Mouse (Mus musculus) myocyte (in vitro differentiated cells): Measurements from ENCODE around the gene Ccdc106. TPM values are rescaled to one million over a fixed set of nuclear protein-coding genes. Genes with fewer than 3 reads are reported as not detected.
A peak's percentile ranks its signal among the peaks of the same experiment; 100 is the strongest.

ENCODE experiments used
- H3K27me3 ChIP-seq: one replicate; pipeline ENCODE4 v1.6.1; 2011; ENCODE audit not compliant: control insufficient read depth, insufficient read depth, insufficient read length
- H3K36me3 ChIP-seq: one replicate; pipeline ENCODE4 v1.6.1; 2011; ENCODE audit not compliant: control insufficient read depth, insufficient read depth
- H3K4me2 ChIP-seq: one replicate; pipeline ENCODE4 v1.6.1; 2011; ENCODE audit warnings: low read depth, control low read depth
- H3K4me3 ChIP-seq: one replicate; pipeline ENCODE4 v1.5.1; 2011; ENCODE audit warnings: mild to moderate bottlenecking, control low read depth, moderate library complexity
- H3K79me2 ChIP-seq: one replicate; pipeline ENCODE4 v1.6.1; 2011; ENCODE audit not compliant: control insufficient read depth, insufficient read depth
- H3ac ChIP-seq: one replicate; pipeline ENCODE4 v1.6.1; 2011; ENCODE audit not compliant: control insufficient read depth, insufficient read length
- CEBPB ChIP-seq: IDR thresholded peaks from 2 replicates; pipeline ENCODE4 v1.6.1; 2011; ENCODE audit warnings: mild to moderate bottlenecking, moderate library complexity; ENCODE audit not compliant: poor library complexity, insufficient read depth, severe bottlenecking
- E2F4 ChIP-seq: IDR thresholded peaks from one replicate; pipeline ENCODE4 v1.6.1; 2011; ENCODE audit warnings: mild to moderate bottlenecking, control low read depth, moderate library complexity; ENCODE audit not compliant: insufficient read depth
- MAX ChIP-seq: IDR thresholded peaks from one replicate; pipeline ENCODE4 v1.6.1; 2011; ENCODE audit warnings: low read depth, mild to moderate bottlenecking, control low read depth
- MYOD1 ChIP-seq, 3 experiments: IDR thresholded peaks; one replicate each; pipeline ENCODE4 v1.6.1; 2011; ENCODE audit warnings: control low read depth in 2 of 3, low read depth in 2 of 3, mild to moderate bottlenecking in 2 of 3, moderate library complexity in 1 of 3; ENCODE audit not compliant: insufficient read length in 2 of 3, control insufficient read depth in 1 of 3
- MYOG ChIP-seq, 3 experiments: IDR thresholded peaks; one replicate each; pipeline ENCODE4 v1.6.1; 2011; ENCODE audit warnings: control low read depth in 2 of 3, low read depth in 2 of 3, mild to moderate bottlenecking in 2 of 3; ENCODE audit not compliant: insufficient read length in 2 of 3, control insufficient read depth in 1 of 3, insufficient read depth in 1 of 3
- POLR2A ChIP-seq: IDR thresholded peaks from one replicate; pipeline ENCODE4 v1.6.1; 2011; ENCODE audit warnings: low read depth, mild to moderate bottlenecking, control low read depth, moderate library complexity; ENCODE audit not compliant: insufficient read length
- POLR2AphosphoS2 ChIP-seq: IDR thresholded peaks from one replicate; pipeline ENCODE4 v1.6.1; 2011; ENCODE audit warnings: low read depth, control low read depth; ENCODE audit not compliant: insufficient read length
- REST ChIP-seq: IDR thresholded peaks from one replicate; pipeline ENCODE4 v1.6.1; 2011; ENCODE audit warnings: mild to moderate bottlenecking, control low read depth, moderate library complexity; ENCODE audit not compliant: insufficient read depth, insufficient read length
- SRF ChIP-seq: IDR thresholded peaks from one replicate; pipeline ENCODE4 v1.6.1; 2011; ENCODE audit warnings: low read depth; ENCODE audit not compliant: control insufficient read depth, insufficient read length
- TCF12 ChIP-seq: IDR thresholded peaks from one replicate; pipeline ENCODE4 v1.6.1; 2011; ENCODE audit warnings: mild to moderate bottlenecking, control low read depth; ENCODE audit not compliant: poor library complexity, insufficient read depth, severe bottlenecking
- TCF3 ChIP-seq: IDR thresholded peaks from one replicate; pipeline ENCODE4 v1.6.1; 2011; ENCODE audit warnings: low read depth, control low read depth; ENCODE audit not compliant: insufficient read length
- USF1 ChIP-seq: IDR thresholded peaks from one replicate; pipeline ENCODE4 v1.6.1; 2011; ENCODE audit warnings: low read depth, mild to moderate bottlenecking, control low read depth, moderate library complexity
- polyA plus RNA-seq: library from polyadenylated mRNA; unstranded; fragments of >200 nt; fragmentation: generic; extraction: Trizol; gene quantifications from one replicate; pipeline ENCODE4 v1.2.1, GENCODE M21; 2012; ENCODE audit warnings: missing spikeins

The Ccdc106 gene
- polyA plus RNA-seq, 1 experiment: 0.19 TPM

DNA sequence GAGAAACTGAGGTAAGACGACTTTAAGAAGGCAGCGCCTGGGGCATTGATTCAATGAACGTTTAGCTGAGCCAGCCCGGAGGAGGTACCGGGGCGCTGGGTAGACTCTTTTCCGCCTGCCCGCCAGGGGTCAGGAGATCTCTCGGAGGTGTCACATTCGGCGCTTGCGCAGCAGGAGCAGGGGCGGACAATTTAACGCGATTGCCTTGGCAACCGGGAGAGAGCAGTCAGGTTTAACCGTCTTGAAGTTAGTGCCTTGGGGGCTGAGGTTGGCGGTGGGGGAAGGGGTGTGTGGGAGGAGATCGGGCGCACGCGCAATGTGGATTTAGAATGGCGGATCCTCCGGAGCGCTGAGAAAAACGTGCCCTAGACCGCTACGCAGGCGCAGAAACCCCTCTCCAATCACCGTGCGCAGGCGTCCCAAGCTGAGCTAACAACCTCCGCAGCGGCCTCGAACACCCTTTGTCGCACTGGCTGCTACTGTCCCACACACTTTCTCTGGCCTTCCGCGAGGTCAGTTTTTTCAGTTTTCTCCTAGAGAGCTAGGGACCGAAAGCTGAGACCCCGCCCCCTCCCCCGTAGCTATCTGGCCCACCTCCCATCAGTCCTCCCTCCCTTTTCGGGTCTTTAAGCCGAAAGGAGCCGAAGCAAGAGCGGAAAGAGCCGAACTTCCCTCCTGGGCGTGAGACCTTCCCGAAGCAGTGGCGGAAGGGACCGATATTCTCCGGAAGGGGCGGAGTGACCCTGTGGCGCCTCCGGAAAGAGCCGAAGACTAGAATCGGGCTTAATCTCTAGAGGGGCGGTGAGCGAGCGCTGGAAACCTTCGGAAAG lies 40.8 kb downstream of the Ccdc106 start:
- no peak for TF ChIP-seq REST
- TF ChIP-seq USF1: no peak
- TF ChIP-seq POLR2AphosphoS2: no peak
- no peak for TF ChIP-seq CEBPB
- TF ChIP-seq MYOG (IDR thresholded peaks at IDR 0.05; ENCODE audit: control insufficient read depth in 1 of 3, insufficient read depth in 1 of 3, insufficient read length in 2 of 3, low read depth in 2 of 3): no peak
- TF ChIP-seq MAX: no peak
- no peak for TF ChIP-seq POLR2A
- no peak for TF ChIP-seq MYOD1 (IDR thresholded peaks at IDR 0.05; ENCODE audit: control insufficient read depth in 1 of 3, insufficient read length in 2 of 3, low read depth in 2 of 3)
- TF ChIP-seq TCF3: no peak
- no peak for TF ChIP-seq E2F4
- no peak for TF ChIP-seq TCF12
- TF ChIP-seq SRF: no peak
- Histone ChIP-seq H3K27me3 (peaks cover 9% of the 10 kb centered on the region), H3K36me3 (no peaks in the 10 kb centered on the region)

GRCm38 (mm10) chr7:5061774-5062359 lies 41.5 kb downstream of the Ccdc106 start, which contains the start of gene U2af2:
Gene U2af2, plus strand, starts transcription at chr7:5062143.
- H3K27me3 ChIP-seq: peaks cover 4% of the 10 kb centered on the region
- H3ac ChIP-seq: peak within 1 kb of the TSS; percentile 96
- peak; percentile 89 for TF ChIP-seq POLR2AphosphoS2
- TF ChIP-seq USF1: no peak
- TF ChIP-seq TCF3: no peak
- no peak for TF ChIP-seq MYOG (IDR thresholded peaks at IDR 0.05; ENCODE audit: control insufficient read depth in 1 of 3, insufficient read depth in 1 of 3, insufficient read length in 2 of 3, low read depth in 2 of 3)
- peak; percentile 94 for TF ChIP-seq POLR2A
- no peak for TF ChIP-seq TCF12
- TF ChIP-seq REST: no peak
- no peak for TF ChIP-seq E2F4
- TF ChIP-seq SRF: no peak
- TF ChIP-seq CEBPB: no peak
- TF ChIP-seq MAX: no peak
- no peak for TF ChIP-seq MYOD1 (IDR thresholded peaks at IDR 0.05; ENCODE audit: control insufficient read depth in 1 of 3, insufficient read length in 2 of 3, low read depth in 2 of 3)
- H3K4me3 ChIP-seq: peak within 1 kb of the TSS; percentile 96
- H3K79me2 ChIP-seq: peaks cover 44% of the 10 kb centered on the region
- H3K4me2 ChIP-seq: peak within 1 kb of the TSS; percentile 97
- H3K36me3 ChIP-seq: peaks cover 6% of the 10 kb centered on the region

More for the DNA sequence above, 40.8 kb downstream of the Ccdc106 start:
- peak overlapping the region; percentile 97 for H3K4me2 ChIP-seq
- H3ac ChIP-seq: peak overlapping the region; percentile 96
- peak overlapping the region; percentile 96 for H3K4me3 ChIP-seq
- H3K79me2 ChIP-seq: peaks cover 37% of the 10 kb centered on the region

DNA sequence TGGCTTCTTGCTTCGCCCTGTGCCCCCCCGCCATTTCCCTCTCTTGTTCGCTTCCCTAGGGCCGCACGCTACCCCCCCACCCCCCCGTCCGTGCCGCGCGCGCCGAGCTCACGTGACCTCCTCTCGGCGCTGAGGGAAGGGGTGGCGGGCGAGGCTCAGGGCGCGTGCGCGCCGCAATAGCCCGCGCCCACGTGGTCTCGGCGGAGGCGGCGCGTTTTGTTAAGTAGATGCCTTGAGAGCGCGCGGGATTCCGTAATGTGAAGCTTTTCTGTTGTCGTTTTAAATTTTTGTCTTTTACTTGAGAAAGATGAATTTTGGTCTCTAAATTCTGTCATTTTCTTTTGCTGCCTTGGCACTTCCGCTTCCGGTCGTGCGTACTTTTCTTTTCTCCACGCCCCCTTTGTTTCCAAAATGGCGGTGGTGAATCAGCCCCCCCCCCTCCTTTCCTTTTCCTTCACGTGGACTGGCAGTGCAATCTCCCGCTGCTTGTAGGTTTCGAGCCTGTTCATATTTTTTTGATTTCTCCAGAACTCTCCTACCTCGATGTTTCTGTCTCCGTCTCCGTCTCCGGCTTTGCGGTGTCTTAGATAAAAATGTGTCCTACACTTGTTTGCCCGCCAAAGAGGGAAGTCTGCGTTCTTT lies 42.1 kb downstream of the Ccdc106 start:
- Histone ChIP-seq H3K4me3 (peak overlapping the region; percentile 96), H3K27me3 (no peaks in the 10 kb centered on the region), H3ac (peak overlapping the region; percentile 96), H3K79me2 (peaks cover 50% of the 10 kb centered on the region), H3K4me2 (peak overlapping the region; percentile 89), H3K36me3 (peaks cover 7% of the 10 kb centered on the region)
- no peak for TF ChIP-seq REST
- TF ChIP-seq TCF3: no peak
- no peak for TF ChIP-seq MYOG (IDR thresholded peaks at IDR 0.05; ENCODE audit: control insufficient read depth in 1 of 3, insufficient read depth in 1 of 3, insufficient read length in 2 of 3, low read depth in 2 of 3)
- TF ChIP-seq USF1: peak; percentile 81
- no peak for TF ChIP-seq TCF12
- peak; percentile 29 for TF ChIP-seq POLR2AphosphoS2
- no peak for TF ChIP-seq SRF

GRCm38 (mm10) chr7:5064886-5065285 lies 44.5 kb downstream of the Ccdc106 start:
- TF ChIP-seq REST: no peak
- H3K4me3 ChIP-seq: no peak overlapping the region

More at GRCm38 (mm10) chr7:5064886-5065285, 44.5 kb downstream of the Ccdc106 start:
- Histone ChIP-seq H3K27me3 (no peaks in the 10 kb centered on the region), H3K36me3 (peaks cover 16% of the 10 kb centered on the region), H3K79me2 (peaks cover 65% of the 10 kb centered on the region), H3ac (no peak overlapping the region), H3K4me2 (no peak overlapping the region)
